Mouse (Mus musculus) thymus, postnatal 25 days (tissue): ENCODE measurements at regions not wholly inside any gene's neighbourhood (a gene's known extent, or its start where the extent isn't known, plus 50 kb on each side); places are given as distances from the start of the nearest gene placed in this dataset.

Experiments used
- DNase-seq: peaks from one replicate; pipeline ENCODE4 v3.0.0; 2022

DNA sequence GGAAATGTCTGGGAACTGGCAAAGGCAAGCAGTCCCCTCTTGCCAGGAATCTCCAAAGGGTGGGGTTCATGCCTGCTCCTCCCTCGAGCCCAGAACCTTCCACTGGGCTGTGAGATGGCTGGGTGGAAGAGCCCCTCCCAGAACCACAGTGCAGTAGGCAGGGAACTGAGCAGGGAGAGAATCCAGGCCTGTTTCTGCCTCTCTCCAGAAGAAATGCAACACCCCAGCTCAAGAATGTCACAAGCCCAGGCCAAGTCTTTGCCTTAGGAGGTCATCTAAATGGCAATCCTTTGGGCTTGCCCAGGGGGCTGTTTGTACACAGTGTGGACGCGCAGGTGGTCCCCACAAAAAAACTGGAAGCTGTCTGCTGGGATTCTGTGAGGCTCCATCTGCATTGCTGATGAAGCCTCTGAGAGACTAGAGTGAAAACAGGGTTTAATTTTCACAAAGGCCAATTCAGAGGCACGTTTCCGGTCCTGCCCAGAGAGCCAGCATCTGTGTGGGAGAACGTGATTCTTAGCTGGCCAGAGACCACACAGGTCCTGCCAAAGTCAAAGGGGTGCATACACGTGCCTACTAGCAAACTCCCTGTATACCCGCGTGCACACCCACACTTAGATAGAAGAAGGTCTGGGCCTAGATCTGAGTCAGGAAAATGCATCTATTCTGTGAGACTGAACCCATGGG lies 129.0 kb downstream of the Hmg20a start:
- DNase-seq = no peak

DNA sequence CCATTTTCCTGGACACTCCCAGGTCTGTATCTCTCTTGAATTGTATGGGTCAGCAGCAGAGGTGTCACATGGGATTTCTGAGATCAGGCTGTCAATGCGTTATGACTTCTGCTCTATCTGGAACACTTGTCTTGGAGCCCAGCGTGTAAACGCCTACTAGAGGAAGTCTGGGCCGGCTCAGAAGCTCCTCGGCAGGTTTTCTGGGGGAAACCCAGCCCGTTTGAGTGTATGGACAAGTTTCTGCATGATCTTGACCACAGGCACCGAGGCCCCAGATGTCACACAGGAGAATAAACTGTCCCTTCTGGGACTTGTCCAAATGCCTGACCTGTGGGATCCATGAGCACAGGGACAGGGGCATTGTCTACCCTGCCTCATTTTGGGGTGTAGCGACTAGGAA lies 131.4 kb downstream of the Hmg20a start:
- peak; percentile 23 for DNase-seq

GRCm38 (mm10) chr9:56550178-56550577 lies 131.8 kb downstream of the Hmg20a start:
- DNase-seq = no peak

- DNase-seq = no peak
These were observed 133.2 kb downstream of the Hmg20a start for GRCm38 (mm10) chr9:56551376-56552186.

- DNase-seq = no peak
These were observed 133.8 kb downstream of the Hmg20a start for GRCm38 (mm10) chr9:56552187-56552686.

DNA sequence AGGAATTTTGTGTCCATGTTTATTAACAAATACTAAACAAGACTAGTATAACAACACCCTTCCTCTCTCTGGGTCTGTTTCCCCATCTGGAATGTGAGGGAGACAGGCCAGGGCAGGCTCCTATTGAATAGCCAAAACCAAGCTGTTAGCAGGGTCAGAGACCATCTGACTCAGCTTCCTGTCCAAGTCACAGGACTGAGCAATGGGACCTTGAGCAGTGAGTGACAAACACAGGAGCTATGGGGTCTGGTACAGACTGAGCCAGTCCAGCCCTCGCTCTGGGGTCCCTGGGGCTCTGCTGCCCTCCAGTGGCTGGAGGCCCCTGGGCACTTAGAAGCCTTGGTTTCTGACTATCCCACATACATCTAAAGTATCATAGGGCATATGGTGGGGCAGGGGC lies 134.4 kb downstream of the Hmg20a start:
- DNase-seq = peak; percentile 79

DNA sequence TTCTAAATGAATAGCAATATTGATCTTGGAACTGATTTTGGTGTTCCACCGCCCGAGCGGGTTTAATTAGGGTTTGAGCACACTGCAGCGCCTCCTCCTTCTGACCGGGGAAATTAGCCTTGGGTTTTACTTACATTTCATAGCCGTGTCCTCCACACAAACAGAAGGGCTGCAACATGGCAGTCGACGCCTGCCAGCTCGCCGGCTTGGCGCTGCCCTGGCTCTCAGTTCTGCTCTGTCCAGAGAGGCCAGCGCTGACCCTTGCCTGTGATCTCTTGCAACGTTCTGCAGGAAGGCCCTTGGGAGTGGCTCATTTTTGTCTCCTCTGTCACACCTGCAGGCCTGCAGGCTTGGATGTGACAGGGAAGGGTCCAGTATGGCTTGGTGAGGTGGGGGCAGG lies 135.2 kb downstream of the Hmg20a start:
- DNase-seq = no peak

- DNase-seq = no peak
These were observed 135.7 kb downstream of the Hmg20a start for GRCm38 (mm10) chr9:56554096-56554495.

- no peak for DNase-seq
These were observed 141.3 kb downstream of the Hmg20a start for GRCm38 (mm10) chr9:56559618-56560144.

- DNase-seq = no peak
These were observed 144.0 kb downstream of the Hmg20a start for GRCm38 (mm10) chr9:56562440-56562839.

- DNase-seq = no peak
These were observed 145.8 kb downstream of the Hmg20a start for GRCm38 (mm10) chr9:56564048-56564737.
